Mouse (Mus musculus) midbrain, embryonic 16.5 days (tissue): ENCODE results near the gene Adora3. TPM values are rescaled to one million over a fixed set of nuclear protein-coding genes. Genes with fewer than 3 reads are reported as not detected.

Experiments
- ATAC-seq: fragments of 200-750 bp; cut with Nextera tagmentation; 2 replicates; pipeline ENCODE4 v1.8.0; 2017; ENCODE audit warnings: moderate TSS enrichment
- H3K27ac ChIP-seq: fragments of 300-500 bp; sonication (generic); 2 replicates; pipeline ENCODE4 v1.5.1; 2014; ENCODE audit warnings: mild to moderate bottlenecking, low read length, mixed read lengths
- H3K27me3 ChIP-seq: fragments of 300-500 bp; sonication (generic); 2 replicates; pipeline ENCODE4 v1.6.1; 2014; ENCODE audit warnings: low read depth, low read length, mixed read lengths; ENCODE audit not compliant: control insufficient read depth, insufficient read depth
- H3K36me3 ChIP-seq: fragments of 300-500 bp; sonication (generic); 2 replicates; pipeline ENCODE4 v1.6.1; 2014; ENCODE audit warnings: mild to moderate bottlenecking, low read length, moderate library complexity, mixed read lengths; ENCODE audit not compliant: control insufficient read depth, insufficient read depth
- H3K4me1 ChIP-seq: fragments of 300-500 bp; sonication (generic); 2 replicates; pipeline ENCODE4 v1.6.1; 2014; ENCODE audit warnings: mild to moderate bottlenecking, low read length, mixed read lengths; ENCODE audit not compliant: control insufficient read depth, insufficient read depth
- H3K4me2 ChIP-seq: fragments of 300-500 bp; sonication (generic); 2 replicates; pipeline ENCODE4 v1.6.1; 2014; ENCODE audit warnings: mild to moderate bottlenecking, low read length, mixed read lengths
- H3K4me3 ChIP-seq: fragments of 300-500 bp; sonication (generic); 2 replicates; pipeline ENCODE4 v1.5.1; 2014; ENCODE audit warnings: low read depth, mild to moderate bottlenecking, low read length, moderate library complexity, mixed read lengths
- H3K9ac ChIP-seq: fragments of 300-500 bp; sonication (generic); 2 replicates; pipeline ENCODE4 v1.6.1; 2014; ENCODE audit warnings: low read depth, low read length, mixed read lengths
- H3K9me3 ChIP-seq: fragments of 300-500 bp; sonication (generic); replicated peaks from 2 replicates; pipeline ENCODE4 v1.6.1; 2014; ENCODE audit warnings: mild to moderate bottlenecking, low read length, mixed read lengths; ENCODE audit not compliant: control insufficient read depth, poor library complexity, severe bottlenecking
- WGBS: fragments of 180-500 bp; shearing (Covaris S2); extraction: QIAGEN DNeasy Blood & Tissue Kit; methylation state at CpG from one replicate; pipeline ENCODE4 v1.1.7; 2014; 5-methylcytosine and 5-hydroxymethylcytosine counted together
- polyA plus RNA-seq: library from polyadenylated mRNA; unstranded; fragments of >200 nt; fragmentation: Nextera tagmentation; extraction: Ambion mirVana; gene quantifications from 2 replicates; pipeline ENCODE4 v1.2.1, GENCODE M21; 2015

Gene Adora3
- 0.09 and 0.14 TPM in 2 replicates for polyA plus RNA-seq

DNA sequence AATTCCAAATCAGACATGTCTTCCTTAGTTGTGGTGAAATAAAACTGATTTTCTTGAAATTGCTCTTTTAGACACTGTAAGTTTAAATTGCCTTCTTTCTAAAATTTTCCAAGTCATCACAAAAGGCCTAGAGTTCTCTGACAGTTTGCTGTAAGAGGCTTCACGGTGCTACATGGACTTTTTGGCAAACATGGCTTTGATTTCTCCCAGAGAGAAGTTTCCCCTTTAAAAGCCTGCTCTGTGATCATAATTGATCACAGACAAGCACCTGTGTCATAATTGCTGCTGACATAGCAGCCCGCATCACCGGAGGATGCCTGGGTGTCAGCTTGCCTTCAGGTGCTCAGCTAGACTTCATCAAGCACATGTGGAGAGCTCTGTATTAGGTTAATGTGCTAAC lies at the start of gene Adora3, which contains the start of gene Tmigd3:
Adora3 (plus strand) TSS at position 301 of the 400 bp plus-strand sequence.
Tmigd3 (plus strand) TSS at position 346 of the 400 bp plus-strand sequence.
- no peaks in the 10 kb centered on the region for H3K9me3 ChIP-seq
- no peaks in the 10 kb centered on the region for H3K36me3 ChIP-seq
- H3K4me1 ChIP-seq: peaks cover 4% of the 10 kb centered on the region; the same call in 1 of the 2 replicates
- H3K4me2 ChIP-seq: no peak within 1 kb of the TSS
- no peak within 1 kb of the TSS for H3K27ac ChIP-seq
- 85% methylated on average over 3 of the region's 3 CpGs for WGBS
- H3K4me3 ChIP-seq: no peak within 1 kb of the TSS
- no peak within 1 kb of the TSS for H3K9ac ChIP-seq
- H3K27me3 ChIP-seq: no peaks in the 10 kb centered on the region
- ATAC-seq: no peak

DNA sequence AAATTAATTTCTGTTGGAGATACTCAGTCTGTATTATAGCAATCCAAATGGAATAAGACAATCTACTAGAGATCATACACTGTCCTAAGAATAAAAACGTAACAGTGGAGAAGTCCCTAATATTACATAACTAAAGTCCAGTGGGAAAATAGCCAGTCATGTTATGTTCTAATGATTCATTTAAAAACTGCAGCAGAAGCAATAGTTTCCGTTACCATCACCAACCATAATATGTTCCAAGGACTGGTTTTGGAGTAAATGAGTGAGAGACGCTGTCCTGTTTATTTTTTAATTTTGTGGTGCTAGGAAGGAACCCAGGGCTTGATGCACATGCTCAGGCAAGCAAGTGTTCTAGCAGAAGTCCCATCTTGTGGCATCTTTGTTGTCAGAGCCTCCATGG lies 49.2 kb upstream of the Adora3 start:
- Histone ChIP-seq H3K27ac (no peak overlapping the region), H3K4me3 (no peak overlapping the region), H3K9me3 (no peaks in the 10 kb centered on the region), H3K9ac (no peak overlapping the region), H3K4me1 (no peaks in the 10 kb centered on the region), H3K4me2 (no peak overlapping the region), H3K27me3 (no peaks in the 10 kb centered on the region), H3K36me3 (no peaks in the 10 kb centered on the region)
- WGBS: 94% methylated on average over 3 of the region's 3 CpGs
- no peak for ATAC-seq

DNA sequence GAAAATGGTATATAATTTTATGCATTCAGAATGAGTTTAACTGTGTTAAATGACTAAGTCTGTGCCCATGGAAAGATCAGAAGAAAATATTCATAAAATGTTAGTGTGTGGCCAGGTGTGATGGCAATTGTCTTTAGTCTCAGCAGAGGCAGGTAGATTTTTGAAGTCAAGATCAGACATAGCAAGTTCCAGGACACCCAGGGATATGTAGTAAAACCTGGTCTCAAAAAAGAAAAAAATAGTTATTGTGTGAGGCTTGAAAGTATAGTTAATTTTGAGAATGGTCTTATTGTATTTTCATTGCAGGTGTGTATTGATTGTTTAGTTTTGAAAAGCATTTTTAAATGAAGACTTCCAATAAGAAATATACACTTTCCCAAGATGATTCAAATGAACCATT lies 47.0 kb upstream of the Adora3 start:
- Histone ChIP-seq H3K27ac (no peak overlapping the region), H3K27me3 (no peaks in the 10 kb centered on the region), H3K9me3 (no peaks in the 10 kb centered on the region), H3K9ac (no peak overlapping the region), H3K4me3 (no peak overlapping the region), H3K4me2 (no peak overlapping the region), H3K4me1 (no peaks in the 10 kb centered on the region), H3K36me3 (no peaks in the 10 kb centered on the region)
- no peak for ATAC-seq

DNA sequence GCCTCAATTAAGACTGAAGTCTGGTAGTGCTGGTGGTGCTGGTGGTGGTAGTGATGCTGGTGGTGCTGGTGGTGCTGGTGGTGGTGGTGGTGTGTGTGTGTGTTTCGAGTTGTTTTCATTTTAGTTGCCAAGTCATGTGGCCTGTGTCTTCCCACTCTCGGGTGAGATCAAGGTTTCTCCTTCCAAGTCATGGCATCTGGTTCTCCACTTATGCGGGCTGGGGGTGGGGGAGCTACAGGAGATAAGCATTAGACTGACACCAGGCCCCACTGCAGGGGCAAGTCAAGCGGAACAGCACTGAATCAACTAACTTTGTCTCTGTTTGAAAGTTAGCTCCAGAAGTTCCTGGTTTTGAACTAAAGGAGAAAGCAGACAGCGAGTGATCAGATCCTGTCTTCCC lies 46.6 kb upstream of the Adora3 start:
- WGBS: 51% methylated on average over 5 of the region's 5 CpGs
- Histone ChIP-seq H3K36me3 (no peaks in the 10 kb centered on the region), H3K27ac (no peak overlapping the region), H3K9ac (no peak overlapping the region), H3K4me3 (no peak overlapping the region), H3K9me3 (no peaks in the 10 kb centered on the region), H3K27me3 (no peaks in the 10 kb centered on the region), H3K4me1 (no peaks in the 10 kb centered on the region), H3K4me2 (no peak overlapping the region)
- no peak for ATAC-seq

DNA sequence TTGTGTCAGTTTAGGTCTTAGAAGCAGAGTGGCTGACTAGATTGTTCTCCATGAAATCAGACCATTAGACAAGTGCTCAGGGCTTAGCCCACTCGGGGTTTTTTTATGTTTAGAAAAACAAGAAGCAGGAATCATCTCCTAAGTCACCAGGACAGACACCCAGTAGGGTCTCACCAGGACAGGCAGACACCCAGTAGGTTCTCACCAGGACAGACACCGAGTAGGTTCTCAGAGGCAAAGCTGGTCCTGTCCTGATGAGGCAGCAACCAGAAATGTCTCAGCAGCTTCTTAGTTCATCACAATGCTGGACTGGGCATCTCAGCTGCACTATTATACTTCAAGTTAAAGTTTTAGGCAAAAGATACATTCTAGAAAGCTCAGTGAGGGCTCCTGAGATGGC lies 46.0 kb upstream of the Adora3 start:
- no peak overlapping the region for H3K9ac ChIP-seq
- no peak overlapping the region for H3K4me3 ChIP-seq
- H3K36me3 ChIP-seq: no peaks in the 10 kb centered on the region
- WGBS: 54% methylated on average over 2 of the region's 2 CpGs
- no peaks in the 10 kb centered on the region for H3K9me3 ChIP-seq
- H3K27me3 ChIP-seq: no peaks in the 10 kb centered on the region
- H3K4me1 ChIP-seq: no peaks in the 10 kb centered on the region
- H3K27ac ChIP-seq: no peak overlapping the region
- no peak for ATAC-seq
- H3K4me2 ChIP-seq: no peak overlapping the region

DNA sequence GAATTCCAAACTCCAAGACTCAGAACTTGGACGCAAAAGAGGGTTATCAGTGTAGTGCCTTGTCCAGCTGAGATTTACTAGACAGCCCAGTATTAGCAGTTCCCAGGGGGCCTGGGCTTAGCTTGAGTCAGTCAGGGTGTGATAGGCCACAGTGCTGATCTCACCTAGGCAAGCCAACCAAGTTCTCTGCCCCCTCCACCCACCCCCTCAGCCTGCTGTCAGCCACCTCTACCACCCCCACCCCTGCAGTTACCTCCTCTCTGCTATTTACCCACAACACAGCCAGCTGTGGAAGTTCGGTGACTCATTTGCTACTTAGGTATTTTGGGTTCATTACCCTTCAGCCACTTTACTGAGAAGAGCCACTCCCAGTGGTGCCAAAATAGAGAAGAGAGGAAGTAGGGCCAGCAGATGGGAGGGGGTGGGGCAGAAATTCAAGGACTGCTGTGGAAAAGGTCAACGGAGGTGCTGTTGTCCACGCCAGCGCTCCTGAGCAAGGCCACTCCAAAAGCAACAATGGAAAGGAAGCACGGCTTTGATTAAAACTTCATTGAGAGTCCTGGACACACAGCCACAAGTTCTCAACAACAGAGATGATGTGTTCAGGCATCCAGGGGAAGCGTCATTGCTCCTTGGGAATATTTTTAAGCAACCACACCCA lies 45.0 kb upstream of the Adora3 start:
- no peaks in the 10 kb centered on the region for H3K9me3 ChIP-seq
- WGBS: 65% methylated on average over 7 of the region's 7 CpGs
- no peak overlapping the region for H3K9ac ChIP-seq
- no peaks in the 10 kb centered on the region for H3K27me3 ChIP-seq
- H3K4me1 ChIP-seq: no peaks in the 10 kb centered on the region
- no peaks in the 10 kb centered on the region for H3K36me3 ChIP-seq
- no peak overlapping the region for H3K4me3 ChIP-seq
- no peak overlapping the region for H3K4me2 ChIP-seq
- ATAC-seq: no peak
- H3K27ac ChIP-seq: no peak overlapping the region

DNA sequence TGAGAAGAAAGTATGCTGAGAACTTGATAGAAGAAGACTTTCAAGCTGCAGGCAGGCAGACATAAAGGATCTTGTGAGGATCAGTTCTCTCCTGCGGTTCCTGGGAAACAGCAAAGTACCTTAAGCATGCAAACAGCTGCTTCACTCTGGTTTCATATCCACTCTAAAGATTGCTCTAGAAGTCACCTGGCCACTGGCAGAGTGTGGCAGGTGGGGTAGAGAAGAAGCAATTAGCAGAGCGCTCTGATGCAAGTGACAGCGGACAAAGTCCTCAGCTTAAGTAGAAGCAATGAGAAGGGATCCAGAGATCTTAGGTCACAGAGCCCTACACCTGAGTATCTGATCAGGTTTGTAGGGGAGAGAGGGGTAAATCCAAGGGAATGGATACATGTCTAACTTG lies 39.1 kb upstream of the Adora3 start:
- H3K4me3 ChIP-seq: no peak overlapping the region
- no peak for ATAC-seq
- H3K27me3 ChIP-seq: no peaks in the 10 kb centered on the region
- no peaks in the 10 kb centered on the region for H3K36me3 ChIP-seq
- 97% methylated on average over 3 of the region's 3 CpGs for WGBS
- no peaks in the 10 kb centered on the region for H3K4me1 ChIP-seq
- no peaks in the 10 kb centered on the region for H3K9me3 ChIP-seq
- H3K27ac ChIP-seq: no peak overlapping the region
- H3K4me2 ChIP-seq: no peak overlapping the region
- H3K9ac ChIP-seq: no peak overlapping the region

DNA sequence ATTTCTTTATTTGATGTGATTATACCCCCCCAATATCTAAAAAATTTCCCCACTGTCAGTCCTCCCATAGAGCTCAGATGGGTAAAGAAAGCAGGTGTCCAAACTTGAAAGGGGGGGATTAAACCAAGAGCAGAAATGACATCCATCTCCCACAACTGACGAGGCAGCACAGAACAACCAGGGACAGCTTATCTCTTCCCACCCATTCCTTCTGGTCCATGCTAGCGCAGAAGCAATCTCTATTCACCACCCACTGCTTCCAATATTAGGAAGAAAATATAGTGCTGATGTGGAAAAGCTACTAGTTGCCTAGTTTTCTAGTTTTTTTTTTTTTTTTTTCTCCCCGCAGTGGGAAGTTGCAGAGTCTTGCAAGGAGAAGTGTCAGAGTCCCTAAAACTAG lies 34.8 kb upstream of the Adora3 start:
- ATAC-seq: no peak
- Histone ChIP-seq H3K27ac (no peak overlapping the region), H3K4me3 (no peak overlapping the region), H3K27me3 (no peaks in the 10 kb centered on the region), H3K36me3 (no peaks in the 10 kb centered on the region), H3K4me1 (no peaks in the 10 kb centered on the region), H3K9ac (no peak overlapping the region), H3K4me2 (no peak overlapping the region), H3K9me3 (no peaks in the 10 kb centered on the region)
- 54% methylated on average over 3 of the region's 3 CpGs for WGBS

DNA sequence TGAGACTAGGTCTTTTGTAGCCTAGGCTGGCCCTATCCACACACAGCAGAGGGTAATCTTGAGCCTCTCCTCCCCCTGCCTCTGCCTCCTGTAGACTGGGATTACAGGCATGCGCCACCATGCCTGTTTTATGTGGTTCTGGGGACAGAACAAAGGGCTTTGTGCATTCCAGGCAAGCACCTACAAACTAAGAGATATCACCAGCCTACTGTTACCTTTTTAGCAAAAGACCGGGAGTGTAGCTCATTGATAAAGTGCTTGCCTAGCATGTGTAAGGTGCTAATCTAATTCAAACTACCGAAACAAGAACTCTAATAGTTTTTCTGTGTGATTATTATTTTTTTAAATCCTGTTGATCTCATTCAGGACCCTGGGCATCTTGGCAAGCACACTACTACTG lies 33.8 kb upstream of the Adora3 start:
- H3K27ac ChIP-seq: no peak overlapping the region
- no peaks in the 10 kb centered on the region for H3K9me3 ChIP-seq
- H3K4me1 ChIP-seq: no peaks in the 10 kb centered on the region
- WGBS: 86% methylated on average over 3 of the region's 3 CpGs
- H3K4me3 ChIP-seq: no peak overlapping the region
- H3K27me3 ChIP-seq: no peaks in the 10 kb centered on the region
- no peak overlapping the region for H3K4me2 ChIP-seq
- H3K9ac ChIP-seq: no peak overlapping the region
- ATAC-seq: no peak
- H3K36me3 ChIP-seq: no peaks in the 10 kb centered on the region
